Mouse (Mus musculus): ENCODE results near the gene Pagr1a. TPM values are rescaled to one million over a fixed set of nuclear protein-coding genes. Genes with fewer than 3 reads are reported as not detected.

The Pagr1a gene
- total and polyA plus RNA-seq, 3 experiments, result 60.2 to 85.9 TPM; not detected in 1

DNA sequence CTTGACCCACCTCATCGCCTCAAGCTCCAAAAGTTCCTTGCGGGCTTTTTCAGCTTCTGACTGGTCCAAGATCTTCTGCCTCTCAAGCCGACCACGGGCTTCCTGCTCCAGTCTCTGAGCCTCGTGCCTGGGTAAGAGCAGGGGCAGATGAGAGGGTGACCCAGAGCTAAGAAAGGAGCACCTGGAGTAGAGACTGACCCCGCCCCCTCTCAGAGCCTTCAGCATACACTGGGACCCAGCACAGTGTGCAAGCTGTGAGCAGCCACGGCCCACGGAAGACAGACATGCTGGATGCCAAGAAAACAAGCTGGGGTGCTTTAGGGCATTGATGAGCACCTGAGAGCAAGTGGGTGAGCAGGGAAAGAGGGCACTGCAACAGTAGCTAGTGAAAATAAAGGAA is 28.3 kb downstream of the Pagr1a start:
- Histone ChIP-seq H3K27me3 (ENCODE audit: control insufficient read depth in 1 of 2, insufficient read depth in 2 of 2, low read length in 2 of 2) (no peaks in the 10 kb centered on the region), H3K9ac (ENCODE audit: control insufficient read depth, low read depth, low read length, poor library complexity, severe bottlenecking) (no peak overlapping the region), H3K4me3 (ENCODE audit: control insufficient read depth in 1 of 2, insufficient read depth in 1 of 2, low read depth in 2 of 2, low read length in 2 of 2) (no peak overlapping the region), H3K4me1 (ENCODE audit: control insufficient read depth in 1 of 2, insufficient read depth in 2 of 2, low read length in 2 of 2) (no peaks in the 10 kb centered on the region), H3K27ac (ENCODE audit: control insufficient read depth, low read depth, low read length) (no peak overlapping the region), H3K79me2 (ENCODE audit: control insufficient read depth, insufficient read depth, low read length, poor library complexity) (no peaks in the 10 kb centered on the region), H3K36me3 (ENCODE audit: control insufficient read depth in 1 of 2, insufficient read depth in 2 of 2, low read length in 2 of 2) (no peaks in the 10 kb centered on the region; a peak in 1 of 4 replicates), H3K9me3 (replicated peaks; ENCODE audit: insufficient read depth, low read length) (no peaks in the 10 kb centered on the region)
- TF ChIP-seq MAX (IDR thresholded peaks at IDR 0.05; ENCODE audit: low read length), result no peak
- TF ChIP-seq USF2 (IDR thresholded peaks at IDR 0.05; ENCODE audit: borderline replicate concordance in 1 of 2, insufficient read depth in 1 of 2, low read depth in 1 of 2, low read length in 2 of 2), result no peak
- no peak for TF ChIP-seq CHD1 (IDR thresholded peaks at IDR 0.05; ENCODE audit: low read depth, low read length)
- TF ChIP-seq MYC (IDR thresholded peaks at IDR 0.05; ENCODE audit: low read depth, low read length), result no peak
- TF ChIP-seq USF1 (IDR thresholded peaks at IDR 0.05; ENCODE audit: low read depth, low read length), result no peak
- no peak for TF ChIP-seq ELF1 (IDR thresholded peaks at IDR 0.05; ENCODE audit: low read depth, low read length)
- no peak for TF ChIP-seq ETS1 (IDR thresholded peaks at IDR 0.05; ENCODE audit: low read depth, low read length)
- no peak for TF ChIP-seq CHD2 (IDR thresholded peaks at IDR 0.05; ENCODE audit: low read length)
- TF ChIP-seq MEF2A (IDR thresholded peaks at IDR 0.05; ENCODE audit: extremely low read depth, insufficient replicate concordance, low read depth, low read length, poor library complexity, severe bottlenecking), result no peak
- no peak for TF ChIP-seq ZKSCAN1 (IDR thresholded peaks at IDR 0.05; ENCODE audit: low read depth, low read length)
- TF ChIP-seq EP300 (IDR thresholded peaks at IDR 0.05; ENCODE audit: low read depth in 1 of 2, low read length in 2 of 2), result no peak
- TF ChIP-seq POLR2A (IDR thresholded peaks at IDR 0.05; ENCODE audit: control insufficient read depth in 1 of 2, insufficient read depth in 1 of 2, low read depth in 1 of 2, low read length in 2 of 2, poor library complexity in 1 of 2), result no peak
- TF ChIP-seq HCFC1 (IDR thresholded peaks at IDR 0.05; ENCODE audit: low read depth, low read length), result no peak
- TF ChIP-seq ZC3H11A (IDR thresholded peaks at IDR 0.05; ENCODE audit: low read depth, low read length), result no peak
- TF ChIP-seq CTCF (IDR thresholded peaks at IDR 0.05 in 2 of 3, conservative IDR thresholded peaks at IDR 0.05 in 1 of 3; ENCODE audit: control insufficient read depth in 1 of 3, insufficient read depth in 1 of 3, low read depth in 2 of 3, low read length in 3 of 3, poor library complexity in 1 of 3, severe bottlenecking in 1 of 3), result no peak
- TF ChIP-seq RCOR1 (IDR thresholded peaks at IDR 0.05; ENCODE audit: low read depth, low read length), result no peak
- no peak for TF ChIP-seq POLR2AphosphoS2 (IDR thresholded peaks at IDR 0.05; ENCODE audit: low read length)
- no peak for TF ChIP-seq MAZ (IDR thresholded peaks at IDR 0.05; ENCODE audit: low read depth, low read length)
- TF ChIP-seq TCF12 (IDR thresholded peaks at IDR 0.05; ENCODE audit: low read depth, low read length), result no peak
- no peak for TF ChIP-seq BHLHE40 (IDR thresholded peaks at IDR 0.05; ENCODE audit: borderline replicate concordance, low read depth, low read length)
- no peak for DNase-seq (ENCODE audit: low read depth, low spot score)

DNA sequence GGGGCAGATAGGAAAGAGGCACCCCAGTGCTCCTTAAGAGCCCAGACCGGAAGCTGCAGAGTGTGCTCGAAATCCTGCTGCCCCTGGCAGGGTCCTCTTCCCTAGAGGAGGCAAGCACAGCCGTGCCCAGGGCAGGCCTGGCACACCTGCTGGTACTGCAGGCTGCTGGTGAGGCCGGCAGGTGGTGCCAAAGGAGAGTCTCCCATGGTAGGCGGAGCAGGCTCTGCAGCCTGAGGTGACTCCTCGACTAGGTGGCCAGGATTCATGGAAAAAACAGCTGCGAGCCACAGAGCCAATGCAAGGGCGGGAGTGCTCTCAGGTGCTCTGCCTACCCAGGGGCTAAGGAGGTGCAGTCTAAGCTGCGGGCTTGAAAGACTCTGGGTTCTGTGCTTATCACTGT is 30.8 kb downstream of the Pagr1a start:
- Histone ChIP-seq H3K27ac (ENCODE audit: control insufficient read depth, low read depth, low read length) (no peak overlapping the region), H3K79me2 (ENCODE audit: control insufficient read depth, insufficient read depth, low read length, poor library complexity) (no peaks in the 10 kb centered on the region), H3K9ac (ENCODE audit: control insufficient read depth, low read depth, low read length, poor library complexity, severe bottlenecking) (no peak overlapping the region), H3K4me3 (ENCODE audit: control insufficient read depth in 1 of 2, insufficient read depth in 1 of 2, low read depth in 2 of 2, low read length in 2 of 2) (no peak overlapping the region), H3K9me3 (replicated peaks; ENCODE audit: insufficient read depth, low read length) (no peaks in the 10 kb centered on the region), H3K4me1 (ENCODE audit: control insufficient read depth in 1 of 2, insufficient read depth in 2 of 2, low read length in 2 of 2) (peaks cover 0 to 8% of the 10 kb centered on the region in 2 experiments; a peak in 2 of 4 replicates), H3K27me3 (ENCODE audit: control insufficient read depth in 1 of 2, insufficient read depth in 2 of 2, low read length in 2 of 2) (no peaks in the 10 kb centered on the region), H3K36me3 (ENCODE audit: control insufficient read depth in 1 of 2, insufficient read depth in 2 of 2, low read length in 2 of 2) (peaks cover 0 to 5% of the 10 kb centered on the region in 2 experiments; a peak in 3 of 4 replicates)
- no peak for TF ChIP-seq NELFE (IDR thresholded peaks at IDR 0.05; ENCODE audit: low read depth, low read length)
- DNase-seq (ENCODE audit: low read depth, low spot score), result no peak

Measured in MEL (cell line).